Mouse (Mus musculus) B cell, adult 2 months (primary cell): Measurements from ENCODE around the gene 4930568D16Rik.

Experiments
- DNase-seq, 2 experiments: peaks; one replicate each; pipeline ENCODE4 v3.0.0; 2022

The 4930568D16Rik gene

DNA sequence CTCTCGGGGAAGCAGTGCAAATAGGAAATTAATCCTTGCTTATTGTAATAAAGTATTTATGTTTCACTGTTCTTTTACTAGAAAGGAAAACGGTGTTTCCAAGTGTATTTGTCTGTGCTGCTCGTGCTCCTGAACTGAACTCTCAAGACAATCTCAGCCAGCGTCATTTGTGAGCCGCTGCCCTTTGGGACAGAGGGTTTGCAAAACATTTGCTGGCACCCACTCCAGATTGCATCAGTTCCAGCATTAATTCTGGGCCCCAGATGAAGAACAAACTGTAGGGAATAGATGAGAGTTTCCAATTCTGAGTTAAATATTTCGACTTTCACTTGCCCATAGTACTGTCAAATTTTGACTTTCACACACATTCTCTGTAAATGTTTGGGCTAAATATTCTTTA is 28.8 kb downstream of the 4930568D16Rik start:
- DNase-seq: no peak

DNA sequence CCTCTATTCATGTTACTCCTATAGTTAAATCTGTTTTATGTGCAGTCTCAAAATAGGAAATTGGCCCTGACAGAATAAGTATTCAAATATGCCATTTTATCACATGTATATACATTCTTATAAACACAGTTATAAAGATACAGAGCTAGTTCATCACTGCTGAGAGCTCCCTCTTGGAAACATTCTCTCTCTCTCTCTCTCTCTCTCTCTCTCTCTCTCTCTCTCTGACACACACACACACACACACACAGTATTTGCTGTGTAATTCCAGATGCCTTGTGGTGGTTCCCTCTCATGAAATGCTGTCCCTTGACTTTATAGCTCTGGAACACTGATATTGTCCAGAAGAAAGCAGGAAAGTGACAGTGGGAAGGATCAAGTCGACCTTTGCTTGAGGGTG is 29.5 kb downstream of the 4930568D16Rik start:
- no peak for DNase-seq

DNA sequence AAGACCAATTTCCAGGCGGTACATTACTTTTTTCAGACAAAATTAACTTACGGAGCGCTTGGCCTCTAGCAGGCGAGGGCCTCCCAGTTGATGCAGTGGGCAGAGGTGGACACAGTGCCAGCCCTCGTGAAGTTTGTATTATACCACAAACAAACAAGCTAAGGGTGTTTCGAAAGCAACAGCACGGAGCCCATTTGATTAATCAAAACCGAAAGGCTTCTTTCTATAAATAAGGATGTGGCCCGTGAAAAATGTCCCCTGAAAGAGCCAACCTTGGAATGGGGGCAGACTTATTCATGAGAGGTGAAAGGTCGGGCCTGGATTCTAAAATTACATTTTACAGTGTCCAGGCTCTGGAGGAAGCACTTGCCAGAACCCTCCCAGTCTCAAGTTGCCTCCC is 30.1 kb downstream of the 4930568D16Rik start:
- no peak for DNase-seq

DNA sequence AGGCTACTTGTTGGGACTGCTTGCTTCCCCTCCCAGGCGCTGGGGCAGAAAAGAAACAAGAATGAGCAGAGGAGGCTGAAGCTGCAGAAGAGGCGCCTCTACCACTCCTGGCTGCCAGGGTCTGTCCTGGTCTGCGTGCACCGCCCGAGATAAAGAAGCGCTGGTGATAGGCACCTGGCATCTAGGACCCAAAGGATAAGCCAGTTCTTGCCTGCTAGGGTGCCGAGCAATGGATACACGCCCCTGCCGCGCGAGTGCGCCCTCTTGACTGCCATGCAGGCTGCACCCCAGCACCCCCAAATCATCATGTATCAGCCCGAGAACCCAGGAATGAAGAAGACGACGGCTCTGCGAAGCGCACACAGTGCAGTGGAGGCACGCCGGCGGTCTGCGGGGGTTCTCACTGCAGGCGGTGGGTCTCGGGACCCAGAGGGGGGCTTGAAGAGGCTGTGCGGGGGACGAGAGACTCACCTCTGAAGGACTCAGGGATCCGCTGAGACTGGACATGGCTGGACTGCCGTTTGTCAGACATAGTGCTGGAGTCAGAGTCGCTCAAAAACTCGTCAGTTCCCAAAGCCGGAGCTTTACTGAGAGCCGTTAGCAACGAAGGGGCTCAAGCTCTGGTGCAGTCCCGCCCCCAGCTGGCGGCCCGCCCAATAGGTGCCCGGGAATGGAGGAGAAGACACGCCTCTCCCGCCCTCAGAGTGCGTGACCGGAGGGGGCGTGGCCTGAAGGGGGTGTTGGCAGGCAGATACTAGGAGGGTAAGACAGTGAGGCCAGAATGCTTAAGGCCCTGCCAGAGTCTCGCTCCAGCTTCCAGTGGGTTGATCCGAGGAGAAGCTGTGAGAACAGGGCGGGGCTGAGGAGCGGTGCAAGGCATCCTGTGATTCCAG is 30.9 kb downstream of the 4930568D16Rik start, which contains the start of gene Stom:
Gene Stom, minus strand, starts transcription at position 589 of the 893 bp plus-strand sequence.
- DNase-seq: peak; percentile 100

DNA sequence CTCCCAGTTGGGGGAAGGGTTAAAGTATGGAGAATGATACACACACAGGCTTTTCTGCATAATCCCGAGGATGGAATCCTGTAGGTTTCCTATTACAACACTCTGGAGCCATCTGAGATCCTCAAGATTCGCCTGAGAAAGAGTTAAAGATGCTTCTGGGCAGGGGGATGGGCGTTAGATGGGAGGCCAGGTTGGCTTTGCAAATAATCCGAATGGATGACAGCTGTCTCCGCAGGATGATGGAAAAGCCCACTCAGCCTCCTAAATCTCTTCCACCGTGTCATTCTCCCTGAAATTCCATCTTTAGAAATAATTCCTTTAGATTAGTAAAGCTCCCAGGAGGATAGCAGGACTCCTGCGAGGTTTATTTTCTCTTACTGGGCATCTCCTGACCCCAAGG is 31.9 kb downstream of the 4930568D16Rik start:
- no peak for DNase-seq

DNA sequence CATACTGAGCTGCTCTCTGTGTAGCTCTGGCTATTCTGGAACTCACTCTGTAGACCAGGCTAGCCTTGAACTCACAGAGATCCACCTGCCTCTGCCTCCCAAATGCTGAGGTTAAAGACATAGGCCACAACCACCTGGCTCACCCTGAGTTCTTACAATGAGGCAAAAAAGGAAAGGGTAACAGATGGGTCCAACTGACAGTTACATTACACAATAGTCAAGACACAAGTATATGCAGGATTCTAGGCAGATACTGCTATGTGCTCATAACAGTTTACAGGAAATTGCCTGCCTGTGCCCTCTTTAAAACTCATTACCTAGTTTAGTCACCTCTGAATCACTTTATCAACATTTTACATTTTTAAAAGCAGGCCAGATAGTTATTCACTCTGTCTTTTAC is 33.9 kb downstream of the 4930568D16Rik start:
- no peak for DNase-seq

DNA sequence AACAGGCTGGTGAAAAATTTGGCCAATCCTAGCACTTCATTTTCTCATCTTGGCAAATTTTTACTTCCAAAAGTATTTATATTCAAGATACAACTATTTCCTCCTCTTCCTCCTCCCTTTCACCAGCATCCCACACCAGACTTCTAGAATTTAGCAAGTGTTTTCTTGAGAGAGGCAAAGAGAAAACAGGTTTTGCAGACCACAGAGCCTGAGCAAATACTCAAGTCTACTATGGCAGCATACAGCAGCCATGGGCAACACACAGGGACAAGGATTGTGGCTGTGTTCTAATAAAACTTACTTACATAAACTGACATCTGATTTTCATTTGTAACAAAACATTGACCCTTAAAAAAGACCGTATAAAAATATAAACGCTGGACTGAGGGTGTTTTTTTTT is 36.3 kb downstream of the 4930568D16Rik start:
- DNase-seq: no peak

DNA sequence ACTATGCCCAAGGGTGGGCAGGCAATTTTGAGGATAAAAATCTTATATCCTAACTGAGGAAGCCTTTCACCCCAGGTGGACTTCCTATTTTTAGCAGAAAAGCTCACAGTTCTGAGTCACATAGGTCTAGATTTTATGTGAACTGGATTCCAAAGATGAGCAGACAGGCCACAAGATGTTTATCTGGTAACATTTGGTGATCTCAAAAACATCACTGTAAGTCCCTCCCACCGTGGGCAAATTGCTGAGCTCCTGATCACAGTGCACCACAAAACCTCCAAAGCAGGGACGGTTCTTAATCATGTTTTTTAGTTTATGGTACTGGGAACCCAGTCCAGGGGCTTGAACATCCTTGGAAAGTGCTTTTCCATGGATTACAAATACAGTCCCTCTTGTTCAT is 38.5 kb downstream of the 4930568D16Rik start:
- no peak for DNase-seq

DNA sequence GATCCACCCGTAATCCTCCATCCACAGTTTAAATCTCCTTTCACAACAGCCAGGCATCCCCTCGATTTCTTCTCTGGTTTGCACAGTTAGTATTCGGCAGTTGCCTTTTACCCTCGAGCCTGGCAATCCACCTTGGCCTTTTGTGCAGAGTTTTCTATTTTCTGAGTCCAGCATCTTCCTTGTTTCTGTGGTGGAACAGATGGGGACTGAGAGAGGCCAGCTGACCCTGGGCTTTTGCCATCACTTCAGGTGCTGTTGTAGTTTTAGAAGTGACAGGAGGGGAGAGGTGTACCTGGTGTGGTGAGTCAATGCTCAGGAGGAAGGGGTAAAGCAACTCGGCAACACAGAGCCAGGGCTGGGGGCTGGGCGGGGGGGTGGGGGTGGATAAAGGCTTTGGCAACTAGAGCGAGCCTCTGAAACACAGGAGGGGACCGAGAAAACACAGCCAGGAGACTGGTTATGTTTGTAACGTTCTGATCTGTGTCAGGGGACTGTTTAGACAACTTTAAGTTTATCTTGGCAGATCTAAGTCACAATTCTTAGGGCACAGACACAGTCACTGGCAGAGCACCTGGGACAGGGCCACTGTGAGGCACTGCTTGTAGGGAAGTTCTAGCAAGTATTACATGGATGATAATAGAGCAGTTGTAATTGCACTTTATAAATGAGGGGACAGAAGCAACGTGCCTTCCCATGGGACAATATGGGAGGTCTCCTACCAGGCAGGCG is 39.3 kb downstream of the 4930568D16Rik start:
- DNase-seq: no peak

DNA sequence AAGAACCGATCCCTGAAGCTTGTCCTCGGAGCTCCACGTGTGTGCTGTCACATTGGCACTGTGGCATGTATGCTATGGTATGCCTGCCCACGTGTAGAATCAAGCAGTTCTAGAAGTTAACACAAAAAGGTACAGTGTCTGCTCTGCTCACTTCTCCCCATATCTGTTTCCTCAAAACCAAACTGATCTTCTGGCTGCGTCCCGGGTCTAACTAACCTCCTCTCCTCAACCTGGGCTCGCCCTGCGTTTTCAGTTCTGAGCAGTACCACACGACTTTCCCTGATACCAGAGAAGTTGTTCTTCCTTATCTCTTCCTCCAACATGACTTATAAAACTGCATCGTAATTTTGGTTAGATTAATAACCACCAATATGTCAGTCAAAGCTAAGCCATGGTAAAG is 39.9 kb downstream of the 4930568D16Rik start:
- no peak for DNase-seq

DNA sequence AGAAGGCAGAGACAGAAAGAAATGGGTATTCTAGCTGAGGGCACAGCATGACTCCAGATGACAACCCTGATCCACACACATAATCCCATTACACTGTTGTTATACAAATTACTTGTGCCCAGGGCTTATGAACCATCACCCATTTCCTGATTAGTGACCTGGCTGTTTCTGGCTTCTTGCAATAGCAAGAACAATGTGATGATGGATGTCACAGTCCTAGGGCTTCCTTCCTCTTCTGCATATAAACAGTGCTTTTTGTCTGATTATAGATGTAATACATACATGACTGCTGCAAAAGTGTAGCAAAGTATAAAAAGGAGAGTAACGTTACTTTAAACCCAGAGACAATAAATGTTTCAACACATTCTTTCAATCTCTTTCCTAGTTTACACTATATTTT is 40.6 kb downstream of the 4930568D16Rik start:
- DNase-seq: no peak

DNA sequence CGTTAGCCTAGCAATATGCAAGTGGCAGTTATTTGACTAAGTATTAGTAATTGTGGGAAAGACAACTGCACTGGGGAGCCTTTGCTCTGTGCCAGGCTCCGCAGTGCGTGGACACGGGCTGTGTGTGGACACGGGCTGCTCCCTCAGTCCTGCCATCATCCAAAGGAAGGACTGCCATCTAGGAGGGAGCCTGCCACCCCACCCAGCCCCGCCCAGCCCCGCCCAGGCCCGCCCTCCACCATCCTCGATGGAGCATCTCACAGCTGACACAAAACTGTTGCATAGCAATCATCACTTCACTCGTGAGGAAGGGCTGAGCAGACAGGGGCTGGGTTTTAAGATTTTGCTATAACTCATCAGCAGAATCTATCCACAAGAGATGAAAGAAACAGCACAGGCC is 41.6 kb downstream of the 4930568D16Rik start:
- no peak for DNase-seq

DNA sequence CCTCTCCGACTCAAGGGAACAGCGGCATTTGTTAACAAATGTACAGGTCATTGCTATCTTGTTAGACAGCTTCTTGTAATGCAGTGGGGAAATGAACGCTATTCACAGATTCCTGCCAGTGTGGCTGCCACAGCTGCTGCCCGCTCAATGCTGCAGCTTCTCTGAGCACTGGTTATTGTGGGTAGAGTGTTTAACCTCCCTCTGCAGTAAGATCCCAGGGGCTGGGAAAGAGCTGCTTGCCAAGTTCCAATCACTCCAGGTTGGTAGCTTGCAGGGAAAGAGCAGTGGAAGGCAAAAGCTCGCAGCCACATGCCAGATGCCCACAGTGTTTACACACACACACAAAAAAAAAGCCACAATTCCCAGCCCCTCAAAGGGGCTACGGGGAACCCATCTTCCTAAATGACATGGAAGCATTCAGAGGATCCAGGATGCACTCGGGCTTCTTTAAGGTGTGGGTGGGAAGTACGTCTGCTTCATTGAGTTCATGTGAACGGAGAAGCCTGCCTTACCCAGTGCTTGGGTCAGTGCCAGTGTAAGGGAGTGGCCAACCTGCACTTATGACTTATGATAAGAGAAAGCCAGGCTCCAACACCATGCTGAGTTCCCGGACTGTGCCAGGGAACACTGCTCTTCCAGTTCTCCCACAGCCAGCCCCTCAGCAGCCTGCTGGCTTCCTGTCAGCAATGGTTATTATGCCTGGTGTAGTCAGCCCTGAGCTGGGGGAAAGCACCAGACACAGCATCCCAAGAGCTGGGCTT is 44.9 kb downstream of the 4930568D16Rik start:
- no peak for DNase-seq

DNA sequence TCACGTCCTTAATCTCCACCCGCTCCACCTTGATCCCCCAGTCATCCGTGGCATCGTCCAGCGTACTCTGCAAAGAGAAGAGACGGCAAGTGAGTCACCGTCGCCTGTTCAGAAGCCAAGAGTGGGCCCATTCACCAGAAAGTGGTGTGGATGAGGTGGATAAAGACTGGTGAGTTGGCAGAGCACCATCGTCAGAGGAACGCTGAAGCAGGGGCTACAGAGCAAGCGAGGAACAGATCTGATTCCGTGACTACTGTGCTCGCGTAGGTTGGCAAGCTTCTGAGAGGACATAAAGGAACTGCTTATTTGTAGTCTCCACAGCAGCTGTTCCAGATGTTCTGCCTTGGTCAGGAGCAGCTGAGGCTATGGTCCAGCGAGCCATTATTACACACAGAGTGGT is 47.1 kb downstream of the 4930568D16Rik start:
- no peak for DNase-seq

DNA sequence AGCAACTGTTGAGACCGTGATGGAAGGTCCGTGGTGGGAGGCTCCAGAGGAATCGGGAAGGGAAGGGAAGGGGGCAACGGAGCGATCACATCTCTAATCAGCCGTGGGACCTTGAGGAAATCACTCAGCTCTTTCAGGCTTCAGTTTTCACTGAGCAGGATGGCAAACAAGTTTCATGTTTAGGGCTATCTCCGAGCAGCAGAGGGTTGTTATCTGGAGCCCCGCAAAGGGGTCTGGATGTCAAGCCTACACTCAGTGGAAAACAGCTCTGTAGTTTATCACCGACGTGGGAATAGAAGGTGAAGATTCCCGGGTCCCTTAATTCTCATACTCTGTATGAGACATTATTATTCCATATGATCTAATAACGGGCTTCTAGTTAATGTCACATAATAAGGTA is 49.1 kb downstream of the 4930568D16Rik start:
- DNase-seq: no peak

DNA sequence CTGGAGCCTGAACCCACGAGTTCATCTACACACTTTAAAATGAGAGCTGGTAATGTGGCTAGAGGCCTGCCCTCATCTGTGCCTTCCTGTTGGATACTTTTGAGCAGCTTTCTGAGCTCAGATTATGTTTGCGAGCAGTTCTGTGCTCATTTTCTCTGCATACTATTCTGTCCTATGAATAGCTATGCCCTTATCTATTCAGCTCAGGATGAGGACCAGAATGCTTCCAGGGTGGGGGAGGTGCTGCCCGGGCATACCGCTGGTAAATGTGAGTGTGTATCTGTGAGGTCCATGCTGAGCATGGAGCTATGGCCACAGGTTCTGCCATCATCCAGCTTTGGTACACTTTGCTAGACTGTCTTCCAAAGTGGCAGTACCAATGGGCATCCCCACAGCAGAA is 49.9 kb downstream of the 4930568D16Rik start:
- no peak for DNase-seq

DNA sequence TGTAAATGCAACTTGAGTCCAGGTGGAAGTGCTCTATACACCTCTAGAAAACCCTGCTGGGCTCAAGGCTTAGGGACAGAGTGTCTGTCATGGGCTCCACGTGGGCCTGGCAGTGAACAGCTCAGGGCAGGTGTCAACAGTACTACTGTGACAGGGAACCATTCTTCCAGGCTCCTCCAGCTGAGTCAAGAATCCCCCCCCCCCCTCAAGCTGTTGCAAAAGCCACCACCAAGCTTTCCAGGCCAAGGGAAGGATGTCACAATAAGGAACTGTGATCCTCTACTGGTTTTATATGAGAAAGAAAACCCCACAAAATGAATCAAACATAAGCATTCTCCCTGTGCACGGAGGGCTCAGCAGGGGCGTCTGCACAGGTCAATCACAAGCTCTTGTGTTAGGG is 53.2 kb downstream of the 4930568D16Rik start:
- no peak for DNase-seq

DNA sequence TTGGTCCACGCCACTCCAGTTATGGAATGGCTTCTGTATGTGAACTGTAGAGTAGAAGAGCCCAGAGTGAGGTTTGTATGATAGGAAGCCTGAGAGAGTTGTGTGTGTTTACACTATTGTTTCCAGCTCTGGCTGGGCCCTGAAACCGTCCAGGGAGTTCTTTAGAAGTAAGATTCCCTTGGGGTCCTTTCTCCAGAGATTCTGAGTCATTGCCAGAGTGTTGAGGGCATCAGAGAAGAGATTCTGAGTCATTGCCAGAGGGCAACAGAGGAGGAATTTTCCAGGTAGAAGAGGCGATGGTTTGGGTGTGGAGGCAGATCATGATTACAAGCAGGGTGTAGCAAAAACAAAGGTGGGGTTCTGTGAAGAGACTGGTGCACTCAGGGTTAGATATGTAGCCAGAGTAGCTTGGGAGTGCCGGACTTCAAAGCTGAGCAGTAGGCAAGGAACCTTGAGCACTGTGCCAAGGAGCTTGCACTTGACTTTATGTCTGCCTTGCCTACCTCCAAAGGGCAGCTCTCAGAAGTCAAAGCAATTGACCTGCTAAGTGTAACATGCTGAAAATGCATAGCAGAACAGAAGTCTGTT is 57.5 kb downstream of the 4930568D16Rik start:
- no peak for DNase-seq

DNA sequence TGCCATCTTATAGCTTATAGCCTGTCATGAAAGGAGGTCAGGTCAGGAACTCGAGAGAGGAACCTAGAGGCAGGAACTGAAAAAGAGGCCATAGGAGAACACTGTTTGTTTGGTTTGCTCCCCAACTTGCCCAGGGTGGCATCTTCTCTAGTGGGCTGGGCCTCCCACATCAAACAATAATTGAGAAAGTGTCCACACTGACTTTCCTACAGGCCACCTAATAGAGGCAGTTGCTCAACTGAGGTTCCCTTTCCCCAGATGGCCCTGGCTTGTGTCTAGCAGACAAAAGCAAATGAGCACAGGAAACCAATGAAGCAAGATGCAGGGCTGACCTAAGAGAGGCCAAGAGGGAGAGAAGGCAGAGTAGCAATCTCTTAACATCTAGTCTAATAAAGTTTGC is 59.4 kb downstream of the 4930568D16Rik start:
- no peak for DNase-seq
